Mouse (Mus musculus) embryonic facial prominence, embryonic 11.5 days (tissue): ENCODE measurements around the gene Olfr1357. TPM values are rescaled to one million over a fixed set of nuclear protein-coding genes. Genes with fewer than 3 reads are reported as not detected.
A peak's percentile ranks its signal among the peaks of the same experiment; 100 is the strongest.

ENCODE experiments used
- ATAC-seq: fragments of 200-750 bp; cut with Nextera tagmentation; replicated peaks from 2 replicates; pipeline ENCODE4 v1.8.0; 2017; ENCODE audit warnings: low read depth; ENCODE audit not compliant: insufficient number of reproducible peaks, low FRiP score, low TSS enrichment
- DNase-seq: peaks from one replicate; pipeline ENCODE4 v3.0.0-alpha.2; 2015; ENCODE audit warnings: low spot score
- H3K27ac ChIP-seq: fragments of 300-500 bp; sonication (generic); replicated peaks from 2 replicates; pipeline ENCODE4 v1.5.1; 2014; ENCODE audit warnings: mild to moderate bottlenecking, low read depth, low read length, control low read depth
- H3K27me3 ChIP-seq: fragments of 300-500 bp; sonication (generic); 2 replicates; pipeline ENCODE4 v1.6.1; 2014; ENCODE audit warnings: mild to moderate bottlenecking, low read length, moderate library complexity, mixed read lengths; ENCODE audit not compliant: control insufficient read depth, insufficient read depth
- H3K36me3 ChIP-seq: fragments of 300-500 bp; sonication (generic); replicated peaks from 2 replicates; pipeline ENCODE4 v1.6.1; 2014; ENCODE audit warnings: low read depth, mild to moderate bottlenecking, low read length, moderate library complexity, mixed read lengths; ENCODE audit not compliant: control insufficient read depth, insufficient read depth
- H3K4me1 ChIP-seq: fragments of 300-500 bp; sonication (generic); 2 replicates; pipeline ENCODE4 v1.6.1; 2014; ENCODE audit warnings: low read length, mixed read lengths; ENCODE audit not compliant: control insufficient read depth, insufficient read depth
- H3K4me2 ChIP-seq: fragments of 300-500 bp; sonication (generic); 2 replicates; pipeline ENCODE4 v1.6.1; 2014; ENCODE audit warnings: low read depth, mild to moderate bottlenecking, control low read depth, low read length, moderate library complexity
- H3K4me3 ChIP-seq: fragments of 300-500 bp; sonication (generic); 2 replicates; pipeline ENCODE4 v1.5.1; 2014; ENCODE audit warnings: low read depth, low read length, control low read depth
- H3K9ac ChIP-seq: fragments of 300-500 bp; sonication (generic); replicated peaks from 2 replicates; pipeline ENCODE4 v1.6.1; 2014; ENCODE audit warnings: mild to moderate bottlenecking, control low read depth, low read length
- H3K9me3 ChIP-seq: fragments of 300-500 bp; sonication (generic); replicated peaks from 2 replicates; pipeline ENCODE4 v1.6.1; 2016; ENCODE audit warnings: mild to moderate bottlenecking, low read length, inconsistent platforms, mixed read lengths; ENCODE audit not compliant: control insufficient read depth
- WGBS: fragments of 180-500 bp; shearing (Covaris S2); extraction: QIAGEN DNeasy Blood & Tissue Kit; methylation state at CpG from one replicate; pipeline ENCODE4 v1.1.7; 2014; 5-methylcytosine and 5-hydroxymethylcytosine counted together
- polyA plus RNA-seq: library from polyadenylated mRNA; unstranded; fragments of >200 nt; fragmentation: Nextera tagmentation; extraction: Ambion mirVana; gene quantifications from 2 replicates; pipeline ENCODE4 v1.2.1, GENCODE M21; 2014

Olfr1357 gene
- polyA plus RNA-seq, 1 experiment from 2014 or later: not detected

DNA sequence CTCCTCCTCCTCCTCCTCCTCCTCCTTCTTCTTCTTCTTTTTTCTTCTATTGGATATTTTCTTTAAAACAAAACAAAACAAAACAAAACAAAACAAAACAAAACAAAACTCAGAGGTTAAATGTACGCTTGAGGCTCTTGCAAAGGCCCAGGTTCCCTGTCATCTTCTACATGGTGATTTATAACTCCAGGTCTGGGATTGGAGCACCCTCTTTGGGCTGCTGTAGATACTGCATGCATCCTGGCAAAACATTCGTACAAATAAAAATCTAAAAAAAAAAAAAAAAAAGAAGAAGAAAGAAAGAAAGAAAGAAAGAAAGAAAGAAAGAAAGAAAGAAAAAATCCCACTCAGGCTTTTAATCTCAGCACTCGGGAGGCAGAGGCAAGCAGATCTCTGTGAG, 12.8 kb downstream of the Olfr1357 start:
- H3K9ac ChIP-seq: no peak overlapping the region
- no peaks in the 10 kb centered on the region for H3K4me1 ChIP-seq
- WGBS: 42% methylated on average over 3 of the region's 3 CpGs
- H3K4me2 ChIP-seq: no peak overlapping the region
- H3K9me3 ChIP-seq: no peaks in the 10 kb centered on the region
- no peak overlapping the region for H3K4me3 ChIP-seq
- DNase-seq: peak; percentile 51
- no peaks in the 10 kb centered on the region for H3K36me3 ChIP-seq
- ATAC-seq: no peak
- H3K27me3 ChIP-seq: no peaks in the 10 kb centered on the region
- no peak overlapping the region for H3K27ac ChIP-seq

- no peak overlapping the region for H3K4me2 ChIP-seq
- no peak overlapping the region for H3K9ac ChIP-seq
- DNase-seq (no peak), ATAC-seq (no peak)
- no peak overlapping the region for H3K27ac ChIP-seq
- no peaks in the 10 kb centered on the region for H3K9me3 ChIP-seq
- WGBS: 87% methylated on average over 5 of the region's 5 CpGs
- H3K36me3 ChIP-seq: no peaks in the 10 kb centered on the region
- H3K4me1 ChIP-seq: no peaks in the 10 kb centered on the region
- no peak overlapping the region for H3K4me3 ChIP-seq
- no peaks in the 10 kb centered on the region for H3K27me3 ChIP-seq
Observed at GRCm38 (mm10) chr10:78599865-78600264, 18.0 kb downstream of the Olfr1357 start.

- H3K27ac ChIP-seq: no peak overlapping the region
- no peak overlapping the region for H3K4me2 ChIP-seq
- no peaks in the 10 kb centered on the region for H3K27me3 ChIP-seq
- no peaks in the 10 kb centered on the region for H3K4me1 ChIP-seq
- no peak overlapping the region for H3K4me3 ChIP-seq
- ATAC-seq (no peak), DNase-seq (no peak)
- H3K9me3 ChIP-seq: no peaks in the 10 kb centered on the region
- H3K9ac ChIP-seq: no peak overlapping the region
- H3K36me3 ChIP-seq: no peaks in the 10 kb centered on the region
Observed at GRCm38 (mm10) chr10:78594566-78594965, 23.3 kb downstream of the Olfr1357 start.

- no peaks in the 10 kb centered on the region for H3K4me1 ChIP-seq
- H3K36me3 ChIP-seq: peaks cover 3% of the 10 kb centered on the region; the same call in 1 of the 2 replicates
- H3K27me3 ChIP-seq: no peaks in the 10 kb centered on the region
- H3K4me2 ChIP-seq: no peak overlapping the region
- H3K27ac ChIP-seq: no peak overlapping the region
- no peak overlapping the region for H3K4me3 ChIP-seq
- ATAC-seq: no peak
- H3K9me3 ChIP-seq: no peaks in the 10 kb centered on the region
- no peak for DNase-seq
- H3K9ac ChIP-seq: no peak overlapping the region
- WGBS: 73% methylated on average over 6 of the region's 6 CpGs
Observed at GRCm38 (mm10) chr10:78594157-78594556, 23.7 kb downstream of the Olfr1357 start.

DNA sequence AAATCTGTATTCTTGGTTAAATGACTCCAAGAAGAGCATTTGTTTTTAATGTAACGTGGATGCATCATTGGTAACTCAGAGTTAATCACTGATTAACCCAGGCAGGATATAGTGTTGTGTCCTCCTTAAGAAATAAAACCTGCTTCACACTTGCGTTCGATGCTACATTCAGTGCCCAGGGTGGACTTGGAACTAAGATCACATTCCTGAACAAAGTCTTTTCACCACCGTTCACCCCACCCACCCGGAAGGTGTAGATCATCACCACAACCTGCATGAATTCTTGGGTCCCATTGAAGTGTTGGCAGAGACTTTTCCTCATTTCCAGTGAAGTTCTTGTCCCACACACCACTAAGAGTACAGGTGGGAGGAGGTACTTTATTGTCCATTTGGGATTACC, 24.1 kb downstream of the Olfr1357 start:
- no peak overlapping the region for H3K4me3 ChIP-seq
- no peaks in the 10 kb centered on the region for H3K9me3 ChIP-seq
- no peak overlapping the region for H3K27ac ChIP-seq
- H3K27me3 ChIP-seq: no peaks in the 10 kb centered on the region
- no peaks in the 10 kb centered on the region for H3K4me1 ChIP-seq
- H3K4me2 ChIP-seq: no peak overlapping the region
- no peak overlapping the region for H3K9ac ChIP-seq
- DNase-seq (no peak), ATAC-seq (no peak)
- WGBS: 95% methylated on average over 5 of the region's 5 CpGs
- H3K36me3 ChIP-seq: peaks cover 5% of the 10 kb centered on the region; the same call in 1 of the 2 replicates

DNA sequence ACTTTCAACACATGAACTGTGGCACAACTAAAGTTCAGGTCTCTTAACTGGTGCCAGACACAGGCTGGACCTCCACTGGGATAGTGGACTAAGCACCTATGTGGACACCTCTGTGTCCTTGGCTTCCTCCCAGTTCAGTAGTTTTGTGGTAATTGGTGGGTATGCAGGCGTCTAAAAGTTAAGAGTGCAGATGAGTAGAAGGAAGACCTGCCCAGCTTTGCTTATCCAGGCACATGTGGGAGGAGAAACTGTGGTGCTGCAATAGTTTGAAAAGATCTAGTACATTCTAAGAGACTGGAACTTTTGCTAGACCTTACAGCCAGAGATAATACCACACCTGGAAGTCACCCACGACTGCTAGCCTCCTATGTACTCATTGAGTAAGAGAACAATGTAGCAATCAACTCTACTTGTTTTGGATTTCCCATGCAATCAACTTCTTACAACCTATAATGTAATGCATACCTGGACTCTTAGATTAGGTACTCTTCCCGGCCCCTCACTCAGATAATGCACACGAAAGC, 25.0 kb downstream of the Olfr1357 start:
- Histone ChIP-seq H3K4me3 (no peak overlapping the region), H3K4me2 (no peak overlapping the region), H3K27me3 (no peaks in the 10 kb centered on the region), H3K9ac (no peak overlapping the region), H3K27ac (no peak overlapping the region), H3K36me3 (peaks cover 5% of the 10 kb centered on the region; the same call in 1 of the 2 replicates), H3K9me3 (no peaks in the 10 kb centered on the region), H3K4me1 (no peaks in the 10 kb centered on the region)
- ATAC-seq: no peak
- 89% methylated on average over 4 of the region's 4 CpGs for WGBS
- no peak for DNase-seq

GRCm38 (mm10) chr10:78591406-78592328, 26.2 kb downstream of the Olfr1357 start, which contains the start of gene Syde1:
Gene Syde1, minus strand, starts transcription at chr10:78591964.
- no peaks in the 10 kb centered on the region for H3K4me1 ChIP-seq
- H3K9me3 ChIP-seq: no peaks in the 10 kb centered on the region
- peak within 1 kb of the TSS; percentile 47; the same call in 1 of the 2 replicates for H3K27ac ChIP-seq
- peak within 1 kb of the TSS; percentile 73 for H3K9ac ChIP-seq
- DNase-seq (peak; percentile 76), ATAC-seq (peak; percentile 66)
- H3K4me3 ChIP-seq: peak within 1 kb of the TSS; percentile 60
- WGBS: 5% methylated on average over 45 of the region's 54 CpGs
- peak within 1 kb of the TSS; percentile 76 for H3K4me2 ChIP-seq
- no peaks in the 10 kb centered on the region for H3K27me3 ChIP-seq
- H3K36me3 ChIP-seq: peaks cover 8% of the 10 kb centered on the region

- 30% methylated on average over 9 of the region's 9 CpGs for WGBS
- ATAC-seq: no peak
- no peaks in the 10 kb centered on the region for H3K4me1 ChIP-seq
- peak overlapping the region; percentile 60 for H3K4me3 ChIP-seq
- peak overlapping the region; percentile 47; the same call in 1 of the 2 replicates for H3K27ac ChIP-seq
- no peak for DNase-seq
- no peaks in the 10 kb centered on the region for H3K9me3 ChIP-seq
- H3K36me3 ChIP-seq: peaks cover 8% of the 10 kb centered on the region
- H3K27me3 ChIP-seq: no peaks in the 10 kb centered on the region
- H3K4me2 ChIP-seq: peak overlapping the region; percentile 76
- peak overlapping the region; percentile 73 for H3K9ac ChIP-seq
Observed at GRCm38 (mm10) chr10:78590744-78591143, 27.1 kb downstream of the Olfr1357 start.
